26 mouse cellular contexts compared by ENCODE assay signal in genomic region chr6:24076089-24076488, GRCm38 (mm10).
A peak's percentile ranks its signal among the peaks of the same experiment; 100 is the strongest.
DNase-seq lines count a peak whose midpoint lies in the region; ATAC-seq and TF ChIP-seq lines count a peak whose summit lies in the region.
"Had no signal": no experiment of that assay in that cellular context is flagged by ENCODE, and none has a peak within 500 bp of the region (broad histone marks: within the 10 kb centered on the region; RNA-seq: fewer than 3 reads in every experiment).

No protein-coding gene starts in this region.

- no peak for TF ChIP-seq POLR2A in kidney, adult 2 months (IDR thresholded peaks at IDR 0.05; ENCODE audit: low read depth, low read length)
- no peak for TF ChIP-seq POLR2A in brain, embryonic 14.5 days (IDR thresholded peaks at IDR 0.05; ENCODE audit: borderline replicate concordance, extremely low read depth, insufficient read depth, insufficient read length, poor library complexity, severe bottlenecking)

- H3K4me1 ChIP-seq in heart, embryonic 15.5 days (replicated peaks): no peaks in the 10 kb centered on the region
- H3K4me1 ChIP-seq in kidney, adult 2 months (ENCODE audit: control insufficient read depth, insufficient read depth, low read length): no peaks in the 10 kb centered on the region
- no peaks in the 10 kb centered on the region for H3K4me1 ChIP-seq in midbrain, embryonic 10.5 days
- H3K4me1 ChIP-seq: embryonic facial prominence, embryonic 15.5 days had no signal

- no peak overlapping the region for H3K4me2 ChIP-seq in heart, embryonic 15.5 days
- H3K4me2 ChIP-seq: embryonic facial prominence, embryonic 15.5 days; hindbrain, embryonic 14.5 days had no signal

- peak; percentile 14 for ATAC-seq in heart, embryonic 15.5 days (replicated peaks; ENCODE audit: insufficient number of reproducible peaks, insufficient read depth, low FRiP score, low read depth)
- ATAC-seq: CD4-positive, CD25-positive, alpha-beta regulatory T cell, adult 4 months; forebrain, embryonic 16.5 days; hindbrain, postnatal 0 days; inflammation-experienced regulatory T-cells, adult 6 months; intestine, embryonic 16.5 days had no signal

- H3K27ac ChIP-seq in heart, embryonic 15.5 days: no peak overlapping the region
- no peak overlapping the region for H3K27ac ChIP-seq in kidney, adult 2 months (ENCODE audit: insufficient read depth, low read depth, low read length)
- no peak overlapping the region for H3K27ac ChIP-seq in midbrain, embryonic 10.5 days (replicated peaks)
- H3K27ac ChIP-seq: embryonic facial prominence, embryonic 15.5 days; hindbrain, embryonic 14.5 days; hindbrain, postnatal 0 days had no signal

- intact Hi-C loops in heart, postnatal 25 days (cut with DNase I): no loop called here

- no peaks in the 10 kb centered on the region for H3K9me3 ChIP-seq in heart, embryonic 15.5 days (replicated peaks)
- no peaks in the 10 kb centered on the region for H3K9me3 ChIP-seq in midbrain, embryonic 10.5 days (replicated peaks)
- H3K9me3 ChIP-seq: embryonic facial prominence, embryonic 15.5 days had no signal

- DNase-seq in heart, adult 18-20 months: peak; percentile 0 to 4
- DNase-seq in heart, postnatal 4 days: no peak
- DNase-seq in heart, postnatal 25 days (ENCODE audit: low spot score): no peak
- peak; percentile 29 for DNase-seq in kidney, adult 2 months
- DNase-seq in kidney, adult 8-10 months: no peak
- DNase-seq in brain, embryonic 14.5 days (ENCODE audit: low read depth): peak; percentile 13
- DNase-seq in midbrain, embryonic 10.5 days (ENCODE audit: low spot score): no peak
- DNase-seq: adrenal gland, adult 2 months; adrenal gland, postnatal 14 days; cerebellum, adult 11-12 months; cerebellum, adult 8-10 months; cerebellum, postnatal 10 days; cerebellum, postnatal 36 days; embryo, embryonic 11 days; gastrocnemius, postnatal 10 days; gastrocnemius, postnatal 36 days; heart, postnatal 14 days; kidney, adult 9 months had no signal

- 60% methylated on average over 2 of the region's 2 CpGs for WGBS in heart, embryonic 15.5 days
- 54% methylated on average over 2 of the region's 2 CpGs for WGBS in kidney, adult 2 months
- 77% methylated on average over 2 of the region's 2 CpGs for WGBS in midbrain, embryonic 10.5 days

- no peak for TF ChIP-seq CTCF in kidney, adult 2 months (conservative IDR thresholded peaks at IDR 0.05; ENCODE audit: insufficient read depth, insufficient read length, low read depth, low read length)
- TF ChIP-seq CTCF in brain, embryonic 14.5 days (IDR thresholded peaks at IDR 0.05; ENCODE audit: borderline replicate concordance, extremely low read depth, insufficient read depth, insufficient read length): no peak

- no peak overlapping the region for H3K9ac ChIP-seq in heart, embryonic 15.5 days
- H3K9ac ChIP-seq: embryonic facial prominence, embryonic 15.5 days; hindbrain, embryonic 14.5 days had no signal

- no peaks in the 10 kb centered on the region for H3K36me3 ChIP-seq in heart, embryonic 15.5 days
- H3K36me3 ChIP-seq in kidney, adult 2 months (ENCODE audit: control insufficient read depth, insufficient read depth, low read length): no peaks in the 10 kb centered on the region
- H3K36me3 ChIP-seq in midbrain, embryonic 10.5 days: no peaks in the 10 kb centered on the region
- H3K36me3 ChIP-seq: embryonic facial prominence, embryonic 15.5 days had no signal

- H3K27me3 ChIP-seq in heart, embryonic 15.5 days: no peaks in the 10 kb centered on the region
- H3K27me3 ChIP-seq in kidney, adult 2 months (replicated peaks; ENCODE audit: control insufficient read depth, insufficient read depth, low read length): no peaks in the 10 kb centered on the region
- H3K27me3 ChIP-seq in midbrain, embryonic 10.5 days (ENCODE audit: low read depth, poor library complexity, severe bottlenecking): no peaks in the 10 kb centered on the region
- H3K27me3 ChIP-seq: embryonic facial prominence, embryonic 15.5 days had no signal

- H3K4me3 ChIP-seq in heart, embryonic 15.5 days: no peak overlapping the region
- H3K4me3 ChIP-seq in kidney, adult 2 months (ENCODE audit: insufficient read depth, low read depth, low read length): no peak overlapping the region
- no peak overlapping the region for H3K4me3 ChIP-seq in midbrain, embryonic 10.5 days
- H3K4me3 ChIP-seq: embryonic facial prominence, embryonic 15.5 days had no signal

Comparison
In these comparisons a context has a peak if more than half of its experiments do, and no peak if none do; other contexts are left out.
1. DNase-seq: peak in heart, adult 18-20 months (2 of 2), kidney, adult 2 months (single experiment) and brain, embryonic 14.5 days (single experiment); none in heart, postnatal 4 days (single experiment), heart, postnatal 25 days (single experiment), kidney, adult 8-10 months (0 of 2) and midbrain, embryonic 10.5 days (single experiment).